Mouse (Mus musculus): Measurements from ENCODE around the gene Nop10. TPM values are rescaled to one million over a fixed set of nuclear protein-coding genes. Genes with fewer than 3 reads are reported as not detected.

Nop10 gene
- polyA plus RNA-seq, 1 experiment from 2014 or later, result 158 TPM

- no peak overlapping the region for H3K4me3 ChIP-seq
- H3K9me3 ChIP-seq, result no peaks in the 10 kb centered on the region
- H3K27me3 ChIP-seq (replicated peaks), result no peaks in the 10 kb centered on the region
- no peak overlapping the region for H3K4me2 ChIP-seq
- H3K4me1 ChIP-seq, result no peaks in the 10 kb centered on the region
- no peak for ATAC-seq (replicated peaks)
- H3K9ac ChIP-seq, result no peak overlapping the region
- H3K27ac ChIP-seq, result no peak overlapping the region
- WGBS, result 75% methylated on average over 3 of the region's 3 CpGs
- H3K36me3 ChIP-seq (replicated peaks), result no peaks in the 10 kb centered on the region
Measured at GRCm38 (mm10) chr2:112296211-112296610, 34.5 kb downstream of the Nop10 start.

DNA sequence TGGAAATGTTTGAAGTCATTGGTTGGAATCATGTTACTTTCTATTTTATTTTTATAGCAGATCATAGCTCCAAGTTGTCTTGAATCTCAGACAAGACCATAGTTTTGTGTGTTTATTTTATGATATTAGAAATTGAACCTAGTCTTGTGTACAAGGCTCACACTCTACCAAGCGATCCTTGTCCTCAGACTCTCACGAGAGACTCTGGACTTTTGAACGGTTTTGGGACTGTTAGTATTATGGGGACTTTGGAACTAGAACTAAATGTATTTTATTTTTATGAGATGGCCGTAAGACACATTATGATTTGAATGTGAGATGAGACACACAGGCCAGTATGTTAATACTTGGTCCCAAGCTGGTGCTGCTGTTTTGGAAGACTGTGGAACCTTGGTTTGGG lies 36.5 kb downstream of the Nop10 start:
- Histone ChIP-seq H3K4me2 (no peak overlapping the region), H3K4me1 (no peaks in the 10 kb centered on the region), H3K36me3 (replicated peaks) (no peaks in the 10 kb centered on the region), H3K27me3 (replicated peaks) (no peaks in the 10 kb centered on the region), H3K4me3 (no peak overlapping the region), H3K9ac (no peak overlapping the region), H3K9me3 (no peaks in the 10 kb centered on the region), H3K27ac (no peak overlapping the region)
- no peak for ATAC-seq (replicated peaks)
- WGBS, result 97% methylated on average over 4 of the region's 4 CpGs

DNA sequence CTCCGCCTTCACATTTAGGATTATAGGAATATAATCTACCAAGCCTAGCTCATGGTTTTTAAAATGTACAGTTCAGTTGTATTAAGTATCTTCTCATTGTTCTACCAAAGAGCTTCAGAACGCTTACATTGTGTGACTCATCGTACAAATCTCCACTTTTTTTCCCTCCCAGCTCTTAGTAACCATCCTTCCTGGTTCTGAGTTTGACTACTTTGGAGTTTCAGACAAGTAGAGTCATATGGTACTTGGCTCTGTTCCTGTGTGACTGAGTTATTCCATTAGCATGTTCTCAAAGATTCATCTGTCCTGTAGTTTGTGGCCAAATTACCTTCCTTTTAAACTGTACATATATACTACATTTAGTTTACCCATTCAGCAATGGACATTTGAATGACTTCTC lies 46.9 kb downstream of the Nop10 start:
- H3K36me3 ChIP-seq (replicated peaks), result no peaks in the 10 kb centered on the region
- H3K4me3 ChIP-seq, result no peak overlapping the region
- WGBS, result 94% methylated on average over 3 of the region's 3 CpGs
- H3K4me1 ChIP-seq, result no peaks in the 10 kb centered on the region
- no peaks in the 10 kb centered on the region for H3K9me3 ChIP-seq
- no peak for ATAC-seq (replicated peaks)
- H3K4me2 ChIP-seq, result no peak overlapping the region
- H3K27me3 ChIP-seq (replicated peaks), result no peaks in the 10 kb centered on the region
- no peak overlapping the region for H3K9ac ChIP-seq
- no peak overlapping the region for H3K27ac ChIP-seq

- no peak overlapping the region for H3K27ac ChIP-seq
- no peaks in the 10 kb centered on the region for H3K27me3 ChIP-seq (replicated peaks)
- H3K36me3 ChIP-seq (replicated peaks), result no peaks in the 10 kb centered on the region
- no peak overlapping the region for H3K9ac ChIP-seq
- ATAC-seq (replicated peaks), result no peak
- H3K4me2 ChIP-seq, result no peak overlapping the region
- no peaks in the 10 kb centered on the region for H3K9me3 ChIP-seq
- H3K4me3 ChIP-seq, result no peak overlapping the region
- H3K4me1 ChIP-seq, result no peaks in the 10 kb centered on the region
- WGBS, result 77% methylated on average over 10 of the region's 10 CpGs
Measured at GRCm38 (mm10) chr2:112309161-112309600, 47.5 kb downstream of the Nop10 start.

Other genes with a start within 250 kb of the Nop10 start
- not detected in 2 replicates for gene Olfr1310, start 249.2 kb upstream of the Nop10 start, polyA plus RNA-seq (2015; fragmentation: Nextera tagmentation; extraction: Ambion mirVana)
- not detected in 2 replicates for gene Olfr1311, start 237.5 kb upstream of the Nop10 start, polyA plus RNA-seq (2015; fragmentation: Nextera tagmentation; extraction: Ambion mirVana)
- not detected in 2 replicates for gene Olfr1312, start 211.7 kb upstream of the Nop10 start, polyA plus RNA-seq (2015; fragmentation: Nextera tagmentation; extraction: Ambion mirVana)
- gene Olfr1313, start 184.1 kb upstream of the Nop10 start, polyA plus RNA-seq (2015; fragmentation: Nextera tagmentation; extraction: Ambion mirVana), result not detected in 2 replicates
- not detected in 2 replicates for gene Olfr1314, start 165.1 kb upstream of the Nop10 start, polyA plus RNA-seq (2015; fragmentation: Nextera tagmentation; extraction: Ambion mirVana)
- not detected in 2 replicates for gene Olfr1315-ps1, start 146.5 kb upstream of the Nop10 start, polyA plus RNA-seq (2015; fragmentation: Nextera tagmentation; extraction: Ambion mirVana)
- gene Olfr1316, start 126.9 kb upstream of the Nop10 start, polyA plus RNA-seq (2015; fragmentation: Nextera tagmentation; extraction: Ambion mirVana), result not detected in 2 replicates
- not detected in 2 replicates for gene Olfr1317, start 121.6 kb upstream of the Nop10 start, polyA plus RNA-seq (2015; fragmentation: Nextera tagmentation; extraction: Ambion mirVana)
- gene Olfr1318, start 107.7 kb upstream of the Nop10 start, polyA plus RNA-seq (2015; fragmentation: Nextera tagmentation; extraction: Ambion mirVana), result not detected in 2 replicates
- 21.9 and 26.0 TPM in 2 replicates for gene Lpcat4, start 22.5 kb upstream of the Nop10 start, polyA plus RNA-seq (2015; fragmentation: Nextera tagmentation; extraction: Ambion mirVana)
- gene Nutm1, start 2.6 kb upstream of the Nop10 start, polyA plus RNA-seq (2015; fragmentation: Nextera tagmentation; extraction: Ambion mirVana), result not detected in 2 replicates
- 19.4 and 21.2 TPM in 2 replicates for gene Slc12a6, start 3.9 kb downstream of the Nop10 start, polyA plus RNA-seq (2015; fragmentation: Nextera tagmentation; extraction: Ambion mirVana)
- not detected in 2 replicates for gene Gm21985, start 4.4 kb downstream of the Nop10 start, polyA plus RNA-seq (2015; fragmentation: Nextera tagmentation; extraction: Ambion mirVana)
- 175 and 188 TPM in 2 replicates for gene Emc4, start 106.1 kb downstream of the Nop10 start, polyA plus RNA-seq (2015; fragmentation: Nextera tagmentation; extraction: Ambion mirVana)
- 27.9 and 28.0 TPM in 2 replicates for gene Katnbl1, start 117.3 kb downstream of the Nop10 start, polyA plus RNA-seq (2015; fragmentation: Nextera tagmentation; extraction: Ambion mirVana)
- 18.6 and 19.6 TPM in 2 replicates for gene Emc7, start 193.1 kb downstream of the Nop10 start, polyA plus RNA-seq (2015; fragmentation: Nextera tagmentation; extraction: Ambion mirVana)
- 1.2 and 2.0 TPM in 2 replicates for gene Chrm5, start 218.8 kb downstream of the Nop10 start, polyA plus RNA-seq (2015; fragmentation: Nextera tagmentation; extraction: Ambion mirVana)
- gene Aven, start 231.0 kb downstream of the Nop10 start, polyA plus RNA-seq (2015; fragmentation: Nextera tagmentation; extraction: Ambion mirVana), result 2.4 and 4.5 TPM in 2 replicates